Mouse (Mus musculus) hindbrain, embryonic 11.5 days (tissue): ENCODE measurements around the gene Fem1a. TPM values are rescaled to one million over a fixed set of nuclear protein-coding genes. Genes with fewer than 3 reads are reported as not detected.
"Not testable (repeated sequence)": the region's sequence is repeated elsewhere in the genome, so short reads cannot be mapped to it uniquely, and the experiment has no call there.

ENCODE experiments used
- ATAC-seq: fragments of 200-750 bp; cut with Nextera tagmentation; 2 replicates; pipeline ENCODE4 v1.8.0; 2017; ENCODE audit warnings: mild to moderate bottlenecking, moderate TSS enrichment, moderate library complexity; ENCODE audit not compliant: low FRiP score
- DNase-seq: peaks from one replicate; pipeline ENCODE4 v3.0.0-alpha.2; 2015; ENCODE audit warnings: low spot score
- H3K27ac ChIP-seq: fragments of 300-500 bp; sonication (generic); 2 replicates; pipeline ENCODE4 v1.5.1; 2014; ENCODE audit warnings: mild to moderate bottlenecking, low read depth, low read length
- H3K27me3 ChIP-seq: fragments of 300-500 bp; sonication (generic); 2 replicates; pipeline ENCODE4 v1.6.1; 2014; ENCODE audit warnings: mild to moderate bottlenecking, low read length, moderate library complexity, mixed read lengths; ENCODE audit not compliant: control insufficient read depth, insufficient read depth
- H3K36me3 ChIP-seq: fragments of 300-500 bp; sonication (generic); 2 replicates; pipeline ENCODE4 v1.6.1; 2014; ENCODE audit warnings: mild to moderate bottlenecking, low read length, moderate library complexity, mixed read lengths; ENCODE audit not compliant: control insufficient read depth, insufficient read depth
- H3K4me1 ChIP-seq: fragments of 300-500 bp; sonication (generic); replicated peaks from 2 replicates; pipeline ENCODE4 v1.6.1; 2014; ENCODE audit warnings: low read length, mixed read lengths; ENCODE audit not compliant: control insufficient read depth, insufficient read depth
- H3K4me2 ChIP-seq: fragments of 300-500 bp; sonication (generic); replicated peaks from 2 replicates; pipeline ENCODE4 v1.6.1; 2014; ENCODE audit warnings: mild to moderate bottlenecking, low read depth, low read length
- H3K4me3 ChIP-seq: fragments of 300-500 bp; sonication (generic); 2 replicates; pipeline ENCODE4 v1.5.1; 2014; ENCODE audit warnings: low read depth, low read length
- H3K9ac ChIP-seq: fragments of 300-500 bp; sonication (generic); 2 replicates; pipeline ENCODE4 v1.6.1; 2014; ENCODE audit warnings: low read depth, low read length
- H3K9me3 ChIP-seq: fragments of 300-500 bp; sonication (generic); 2 replicates; pipeline ENCODE4 v1.6.1; 2016; ENCODE audit warnings: low read length; ENCODE audit not compliant: control insufficient read depth
- WGBS: fragments of 180-500 bp; shearing (Covaris S2); extraction: QIAGEN DNeasy Blood & Tissue Kit; methylation state at CpG from one replicate; pipeline ENCODE4 v1.1.7; 2014; 5-methylcytosine and 5-hydroxymethylcytosine counted together
- polyA plus RNA-seq: library from polyadenylated mRNA; unstranded; fragments of >200 nt; fragmentation: Nextera tagmentation; extraction: Ambion mirVana; gene quantifications from 2 replicates; pipeline ENCODE4 v1.2.1, GENCODE M21; 2014

Gene Fem1a
- polyA plus RNA-seq, 1 experiment from 2014 or later = 12.8 TPM

DNA sequence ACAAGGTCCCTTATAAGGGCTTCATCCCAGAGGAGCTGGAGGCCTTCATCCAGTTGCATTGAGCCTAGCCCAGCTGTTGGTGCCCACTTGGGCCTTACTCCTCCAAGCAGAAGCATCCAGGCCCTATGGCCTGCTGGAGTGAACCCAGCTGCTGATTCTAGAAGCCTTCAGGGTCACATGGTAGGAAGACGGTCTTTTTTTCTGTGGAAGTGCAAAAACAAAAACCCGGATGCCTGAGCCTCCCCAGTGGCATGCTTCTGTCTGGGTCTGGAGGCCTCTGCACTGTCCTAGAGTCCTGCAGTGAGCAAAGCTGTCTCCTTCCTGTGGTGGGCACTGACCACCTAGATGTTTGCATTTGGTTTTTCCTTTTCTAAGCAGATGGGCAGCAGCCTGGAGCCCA, 2.2 kb downstream of the Fem1a start:
- H3K27ac ChIP-seq, DNase-seq, ATAC-seq, H3K36me3 ChIP-seq, H3K4me1 ChIP-seq, H3K9me3 ChIP-seq, H3K9ac ChIP-seq, H3K4me3 ChIP-seq, H3K27me3 ChIP-seq, H3K4me2 ChIP-seq: not testable (repeated sequence)
- 72% methylated on average over 2 of the region's 2 CpGs for WGBS

DNA sequence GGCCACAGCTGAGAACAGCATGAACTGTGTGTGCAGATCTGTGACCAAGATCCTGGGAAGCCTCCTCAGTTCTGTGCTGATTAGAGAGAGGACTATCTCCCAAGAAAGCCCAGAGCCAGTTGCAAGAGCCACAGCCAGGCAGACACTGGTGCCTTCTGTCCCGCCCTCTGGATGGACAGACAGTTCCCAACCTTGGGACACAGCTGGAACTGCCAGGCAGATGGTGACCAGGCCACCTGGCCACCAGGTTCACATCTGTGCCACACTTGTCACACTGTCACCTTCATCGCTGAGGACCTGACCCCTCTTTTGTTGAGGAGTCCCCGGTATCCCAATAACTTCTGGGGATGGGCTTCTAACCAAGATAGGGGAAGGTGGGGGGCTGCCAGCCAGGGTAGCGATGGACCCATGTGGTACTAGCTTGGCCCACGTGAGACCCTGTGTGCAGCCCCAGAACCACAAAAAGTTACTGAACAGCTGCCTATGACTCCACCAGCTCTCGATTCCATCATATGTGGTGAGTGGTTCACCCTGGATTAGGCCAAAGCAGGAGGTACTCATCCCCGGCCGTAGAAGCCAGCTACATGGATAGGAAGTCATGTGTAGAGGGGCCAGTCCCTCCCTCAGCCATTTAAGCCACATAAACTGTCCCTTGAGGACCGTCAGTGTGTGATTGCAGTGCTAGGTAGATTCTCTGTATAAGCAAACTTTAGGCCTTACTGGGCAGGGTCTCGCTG, 2.9 kb downstream of the Fem1a start:
- DNase-seq (no peak), ATAC-seq (no peak)
- H3K9ac ChIP-seq = no peak overlapping the region
- peaks cover 5% of the 10 kb centered on the region; the same call in 1 of the 2 replicates for H3K4me1 ChIP-seq
- H3K27ac ChIP-seq = no peak overlapping the region
- H3K9me3 ChIP-seq = no peaks in the 10 kb centered on the region
- peaks cover 6% of the 10 kb centered on the region; the same call in 1 of the 2 replicates for H3K36me3 ChIP-seq
- no peak overlapping the region for H3K4me2 ChIP-seq
- WGBS = 91% methylated on average over 10 of the region's 10 CpGs
- no peak overlapping the region for H3K4me3 ChIP-seq
- no peaks in the 10 kb centered on the region for H3K27me3 ChIP-seq

DNA sequence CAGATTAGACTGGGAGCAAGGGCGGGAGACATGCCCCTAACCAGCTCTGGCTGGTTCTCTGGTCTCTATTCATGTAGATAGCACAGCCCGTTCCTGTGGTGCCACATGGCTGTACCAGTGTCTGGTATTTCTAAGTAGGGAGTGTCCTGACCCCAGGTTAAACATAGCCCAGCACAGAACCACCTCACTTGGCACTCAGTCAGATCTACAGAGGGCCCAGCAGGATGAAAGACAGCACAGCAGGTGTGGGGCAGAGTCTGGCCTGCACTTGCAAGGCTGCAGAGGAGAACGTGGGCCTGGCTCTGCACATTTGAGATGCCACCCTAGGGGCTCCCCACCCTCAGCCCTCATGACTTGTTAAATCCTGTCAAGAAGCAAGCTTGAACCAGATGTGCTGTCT, 4.6 kb downstream of the Fem1a start:
- Histone ChIP-seq H3K4me1 (peaks cover 5% of the 10 kb centered on the region; the same call in 1 of the 2 replicates), H3K4me3 (no peak overlapping the region), H3K36me3 (peaks cover 6% of the 10 kb centered on the region; the same call in 1 of the 2 replicates), H3K27me3 (no peaks in the 10 kb centered on the region), H3K27ac (no peak overlapping the region), H3K4me2 (no peak overlapping the region), H3K9me3 (no peaks in the 10 kb centered on the region), H3K9ac (no peak overlapping the region)
- 90% methylated on average over 3 of the region's 3 CpGs for WGBS
- DNase-seq = no peak
- ATAC-seq = no peak

DNA sequence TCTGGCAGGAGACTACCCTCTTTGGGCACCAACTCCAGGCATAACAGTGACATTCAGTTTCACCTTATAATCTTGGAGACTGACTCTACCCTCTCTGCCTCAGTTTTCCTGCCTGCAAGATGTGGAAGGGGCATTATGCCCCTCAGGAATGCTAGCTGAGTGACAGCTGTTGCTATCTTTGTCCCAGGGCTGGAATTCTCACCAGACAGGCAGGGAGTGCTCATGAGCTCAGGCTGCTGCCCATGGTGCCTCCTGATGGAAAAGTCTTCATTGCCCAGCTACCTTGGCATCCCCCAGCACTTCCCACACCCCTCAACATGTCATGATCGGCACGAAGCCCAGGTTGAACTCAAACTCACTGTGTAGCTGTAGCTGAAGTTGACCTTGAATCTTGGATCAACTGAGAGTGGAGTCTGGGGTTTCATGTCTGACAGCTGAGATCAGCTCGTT, 6.1 kb downstream of the Fem1a start:
- Histone ChIP-seq H3K9me3 (no peaks in the 10 kb centered on the region), H3K4me2 (no peak overlapping the region), H3K36me3 (peaks cover 6% of the 10 kb centered on the region; the same call in 1 of the 2 replicates), H3K4me3 (no peak overlapping the region), H3K9ac (no peak overlapping the region), H3K27ac (no peak overlapping the region), H3K4me1 (peaks cover 2% of the 10 kb centered on the region; the same call in 1 of the 2 replicates), H3K27me3 (no peaks in the 10 kb centered on the region)
- 90% methylated on average over 3 of the region's 3 CpGs for WGBS
- no peak for DNase-seq
- ATAC-seq = no peak

DNA sequence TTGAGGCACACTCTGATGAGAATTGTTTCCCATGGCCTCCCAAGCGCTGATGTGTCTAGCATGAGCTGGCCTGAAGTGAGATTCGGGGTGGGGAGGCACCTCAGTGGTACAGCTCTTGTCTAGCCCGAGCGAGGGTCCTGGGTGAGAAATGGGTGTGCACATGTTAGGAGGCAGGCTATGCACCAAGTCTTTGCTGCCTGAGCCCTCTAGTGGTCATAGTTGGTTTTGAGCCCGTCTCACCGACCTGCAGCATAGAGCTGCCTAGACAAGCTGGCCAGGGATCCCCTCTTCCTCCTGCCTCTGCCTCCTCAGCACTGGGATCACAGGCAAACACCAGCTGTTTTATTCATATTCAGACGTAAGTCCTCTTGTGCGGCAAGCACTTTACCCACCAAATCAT, 7.4 kb downstream of the Fem1a start:
- no peak overlapping the region for H3K9ac ChIP-seq
- H3K27me3 ChIP-seq = no peaks in the 10 kb centered on the region
- 0 out of 2 replicates have a peak, but pooled peaks cover 2% of the 10 kb centered on the region for H3K4me1 ChIP-seq
- DNase-seq (peak; percentile 85), ATAC-seq (peak; percentile 77)
- H3K36me3 ChIP-seq = peaks cover 6% of the 10 kb centered on the region; the same call in 1 of the 2 replicates
- H3K4me2 ChIP-seq = no peak overlapping the region
- no peak overlapping the region for H3K27ac ChIP-seq
- WGBS = 22% methylated on average over 8 of the region's 8 CpGs
- H3K9me3 ChIP-seq = no peaks in the 10 kb centered on the region
- no peak overlapping the region for H3K4me3 ChIP-seq

DNA sequence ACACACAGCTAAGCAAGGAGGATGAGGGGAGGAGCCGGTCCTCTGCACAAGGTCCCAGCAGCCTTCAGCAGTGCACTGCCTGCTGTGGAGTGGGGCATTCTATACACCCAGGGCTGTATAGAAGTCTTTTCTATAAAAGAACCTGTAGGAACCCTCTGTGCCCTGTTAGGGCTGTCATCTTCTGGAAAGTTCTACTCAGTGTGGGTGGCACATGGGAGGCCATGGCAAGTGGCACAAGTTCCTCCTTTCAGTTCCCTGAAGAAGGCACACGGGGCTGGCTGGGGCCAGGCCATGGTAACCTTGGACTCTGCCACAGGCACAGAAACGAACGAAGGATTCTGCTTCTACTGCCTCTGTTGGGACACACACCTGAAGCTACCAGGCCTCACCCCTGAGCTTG, 8.4 kb downstream of the Fem1a start:
- Histone ChIP-seq H3K4me1 (no peaks in the 10 kb centered on the region), H3K9ac (no peak overlapping the region), H3K9me3 (no peaks in the 10 kb centered on the region), H3K4me3 (no peak overlapping the region), H3K4me2 (no peak overlapping the region), H3K27me3 (no peaks in the 10 kb centered on the region), H3K27ac (no peak overlapping the region), H3K36me3 (peaks cover 3% of the 10 kb centered on the region; the same call in 1 of the 2 replicates)
- DNase-seq (no peak), ATAC-seq (no peak)
- WGBS = 97% methylated on average over 4 of the region's 4 CpGs

DNA sequence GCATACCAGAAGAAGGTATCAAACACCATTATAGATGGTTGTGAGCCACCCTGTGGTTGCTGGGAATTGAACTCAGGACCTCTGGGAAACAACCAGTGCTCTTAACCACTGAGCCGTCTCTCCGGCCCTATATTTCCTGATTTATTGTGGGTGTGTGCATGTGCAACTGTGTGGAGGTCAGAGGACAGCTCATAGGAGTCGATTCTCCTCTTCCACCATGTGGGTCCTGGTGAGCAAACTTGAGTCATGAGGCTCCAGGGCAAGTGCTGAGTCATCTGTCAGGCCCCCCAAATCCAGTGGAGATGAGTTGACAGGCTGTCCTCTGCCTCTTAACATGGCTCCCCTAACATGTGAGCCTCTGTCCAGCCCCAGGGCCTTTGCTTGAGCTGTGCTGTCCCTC, 9.3 kb downstream of the Fem1a start:
- ATAC-seq (no peak), DNase-seq (no peak)
- Histone ChIP-seq H3K9me3 (no peaks in the 10 kb centered on the region), H3K9ac (no peak overlapping the region), H3K4me2 (no peak overlapping the region), H3K36me3 (no peaks in the 10 kb centered on the region), H3K27ac (no peak overlapping the region), H3K4me3 (no peak overlapping the region), H3K27me3 (no peaks in the 10 kb centered on the region), H3K4me1 (no peaks in the 10 kb centered on the region)
- WGBS = 90% methylated on average over 3 of the region's 3 CpGs

DNA sequence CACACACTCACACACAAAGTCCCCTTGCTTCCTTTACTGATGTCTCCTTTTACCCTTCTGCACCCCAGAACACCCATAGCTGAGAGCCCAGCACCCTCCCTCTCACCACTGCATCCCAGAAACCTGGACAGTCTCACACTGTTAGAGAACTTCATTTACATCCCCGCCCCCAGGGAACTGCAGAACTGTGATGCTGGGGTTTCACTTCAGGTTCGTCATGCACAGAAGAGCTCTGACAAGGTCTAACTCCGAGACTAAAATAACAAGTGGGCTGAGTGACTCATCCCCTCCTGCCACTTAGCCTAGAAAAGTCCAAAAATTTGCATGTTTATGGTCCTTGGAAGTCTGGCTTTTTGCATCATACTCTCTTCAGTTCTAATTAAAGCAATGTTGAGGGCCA, 9.7 kb downstream of the Fem1a start:
- H3K9me3 ChIP-seq = no peaks in the 10 kb centered on the region
- WGBS = 68% methylated on average over 3 of the region's 3 CpGs
- no peaks in the 10 kb centered on the region for H3K27me3 ChIP-seq
- no peak overlapping the region for H3K4me3 ChIP-seq
- DNase-seq (no peak), ATAC-seq (no peak)
- no peak overlapping the region for H3K27ac ChIP-seq
- no peak overlapping the region for H3K4me2 ChIP-seq
- 0 out of 2 replicates have a peak, but pooled peaks cover under 1% of the 10 kb centered on the region for H3K36me3 ChIP-seq
- H3K4me1 ChIP-seq = no peaks in the 10 kb centered on the region
- H3K9ac ChIP-seq = no peak overlapping the region

DNA sequence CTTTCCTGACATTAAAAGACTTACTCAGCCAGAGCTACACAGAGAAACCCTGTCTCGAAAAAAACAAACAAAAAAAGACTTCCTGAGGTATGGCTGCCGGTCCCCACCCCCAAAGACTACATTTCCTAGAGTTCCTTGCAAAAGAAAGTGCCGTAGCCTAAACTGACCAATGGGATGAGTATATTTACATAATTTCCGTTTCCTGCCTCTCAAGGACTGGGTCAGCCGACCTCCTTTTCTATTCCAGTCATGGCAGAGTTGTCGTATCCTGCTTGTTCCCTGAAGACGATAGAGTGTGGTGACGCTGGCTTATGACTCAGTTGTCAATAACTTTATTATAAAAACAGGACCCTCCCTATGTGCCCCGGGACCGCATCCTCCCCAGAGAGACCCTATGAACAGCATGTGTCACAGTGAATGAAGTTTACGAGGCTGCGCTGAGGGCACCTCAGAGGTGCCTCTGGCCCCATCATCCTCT, 12.6 kb downstream of the Fem1a start:
- 23% methylated on average over 12 of the region's 12 CpGs for WGBS
- H3K27ac ChIP-seq = peak overlapping the region; percentile 42; the same call in 1 of the 2 replicates
- peak; percentile 88 for ATAC-seq
- peak overlapping the region; percentile 74 for H3K4me2 ChIP-seq
- no peaks in the 10 kb centered on the region for H3K9me3 ChIP-seq
- H3K4me3 ChIP-seq = peak overlapping the region; percentile 33
- H3K36me3 ChIP-seq = 0 out of 2 replicates have a peak, but pooled peaks cover 2% of the 10 kb centered on the region
- H3K27me3 ChIP-seq = no peaks in the 10 kb centered on the region
- no peaks in the 10 kb centered on the region for H3K4me1 ChIP-seq
- peak overlapping the region; percentile 63 for H3K9ac ChIP-seq
- peak; percentile 73 for DNase-seq
